Mouse (Mus musculus) neural tube, embryonic 11.5 days (tissue): ENCODE data around the gene Sbds. TPM values are rescaled to one million over a fixed set of nuclear protein-coding genes. Genes with fewer than 3 reads are reported as not detected.

Experiments
- ATAC-seq: fragments of 200-750 bp; cut with Nextera tagmentation; 2 replicates; pipeline ENCODE4 v1.8.0; 2017; ENCODE audit warnings: moderate number of reproducible peaks, mild to moderate bottlenecking, moderate TSS enrichment, moderate library complexity; ENCODE audit not compliant: insufficient read depth, low FRiP score, low TSS enrichment
- DNase-seq: peaks from one replicate; pipeline ENCODE4 v3.0.0-alpha.2; 2015; ENCODE audit warnings: low spot score
- H3K27ac ChIP-seq: fragments of 300-500 bp; sonication (generic); 2 replicates; pipeline ENCODE4 v1.5.1; 2014; ENCODE audit warnings: low read depth, mild to moderate bottlenecking, low read length
- H3K27me3 ChIP-seq: fragments of 300-500 bp; sonication (generic); 2 replicates; pipeline ENCODE4 v1.6.1; 2014; ENCODE audit warnings: mild to moderate bottlenecking, low read length, mixed read lengths; ENCODE audit not compliant: control insufficient read depth, insufficient read depth
- H3K36me3 ChIP-seq: fragments of 300-500 bp; sonication (generic); 2 replicates; pipeline ENCODE4 v1.6.1; 2014; ENCODE audit warnings: mild to moderate bottlenecking, low read length, moderate library complexity, mixed read lengths; ENCODE audit not compliant: control insufficient read depth, insufficient read depth
- H3K4me1 ChIP-seq: fragments of 300-500 bp; sonication (generic); 2 replicates; pipeline ENCODE4 v1.6.1; 2014; ENCODE audit warnings: low read length, mixed read lengths; ENCODE audit not compliant: control insufficient read depth, insufficient read depth
- H3K4me2 ChIP-seq: fragments of 300-500 bp; sonication (generic); 2 replicates; pipeline ENCODE4 v1.6.1; 2014; ENCODE audit warnings: low read depth, mild to moderate bottlenecking, moderate library complexity
- H3K4me3 ChIP-seq: fragments of 300-500 bp; sonication (generic); 2 replicates; pipeline ENCODE4 v1.5.1; 2014; ENCODE audit warnings: low read depth, low read length
- H3K9ac ChIP-seq: fragments of 300-500 bp; sonication (generic); 2 replicates; pipeline ENCODE4 v1.6.1; 2014; ENCODE audit warnings: mild to moderate bottlenecking, low read length
- H3K9me3 ChIP-seq: fragments of 300-500 bp; sonication (generic); 2 replicates; pipeline ENCODE4 v1.6.1; 2016; ENCODE audit warnings: low read length; ENCODE audit not compliant: control insufficient read depth
- WGBS: fragments of 180-500 bp; shearing (Covaris S2); extraction: QIAGEN DNeasy Blood & Tissue Kit; methylation state at CpG from one replicate; pipeline ENCODE4 v1.1.7; 2014; 5-methylcytosine and 5-hydroxymethylcytosine counted together
- polyA plus RNA-seq: library from polyadenylated mRNA; unstranded; fragments of >200 nt; fragmentation: Nextera tagmentation; extraction: Ambion mirVana; gene quantifications from 2 replicates; pipeline ENCODE4 v1.2.1, GENCODE M21; 2014

Gene Sbds
- polyA plus RNA-seq, 1 experiment from 2014 or later = 71.3 TPM

DNA sequence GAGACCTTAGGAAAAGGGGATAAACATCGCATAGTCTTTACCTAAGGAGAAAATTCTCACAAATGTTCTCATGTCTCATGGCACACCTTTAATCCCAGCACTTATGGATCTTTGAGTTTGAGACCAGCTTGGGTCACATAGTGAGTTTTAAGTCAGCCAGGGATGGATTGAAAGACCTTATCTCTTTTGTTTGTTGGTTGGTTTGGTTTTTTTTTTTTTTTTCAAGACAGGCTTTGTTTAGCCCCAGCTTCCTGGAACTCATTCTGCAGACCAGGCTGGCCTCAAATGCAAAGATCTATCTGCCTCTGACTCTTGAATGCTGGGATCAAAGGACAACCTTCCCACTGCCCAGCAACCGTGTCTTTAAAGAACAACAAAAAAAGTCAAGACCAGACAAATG, 34.0 kb downstream of the Sbds start:
- Histone ChIP-seq H3K36me3 (no peaks in the 10 kb centered on the region), H3K27ac (no peak overlapping the region), H3K9me3 (no peaks in the 10 kb centered on the region), H3K27me3 (no peaks in the 10 kb centered on the region), H3K4me2 (peak overlapping the region; percentile 56), H3K9ac (peak overlapping the region; percentile 93), H3K4me3 (peak overlapping the region; percentile 77), H3K4me1 (peaks cover 6% of the 10 kb centered on the region; the same call in 1 of the 2 replicates)
- WGBS = 52% methylated on average over 2 of the region's 2 CpGs
- ATAC-seq (no peak), DNase-seq (no peak)

DNA sequence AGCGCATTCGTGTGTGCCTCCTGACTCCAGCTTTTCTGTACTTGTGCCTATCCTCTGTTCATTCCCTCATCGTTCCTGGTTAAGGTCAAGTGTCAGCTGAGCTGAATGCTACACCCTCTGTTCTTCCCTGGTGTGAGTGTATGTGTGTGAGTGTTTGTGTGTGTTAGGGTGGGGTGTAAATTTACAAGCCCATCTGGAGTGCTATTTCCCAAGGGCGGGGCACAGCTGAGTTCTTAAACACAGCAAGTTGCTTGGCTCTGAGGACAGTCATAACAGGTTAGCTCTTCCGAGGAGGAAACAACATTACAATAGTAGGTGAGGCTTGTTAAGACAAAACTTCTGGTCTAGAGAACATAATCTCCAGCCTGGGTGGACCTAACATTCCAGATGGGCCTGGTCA, 37.0 kb downstream of the Sbds start:
- 94% methylated on average over 5 of the region's 5 CpGs for WGBS

DNA sequence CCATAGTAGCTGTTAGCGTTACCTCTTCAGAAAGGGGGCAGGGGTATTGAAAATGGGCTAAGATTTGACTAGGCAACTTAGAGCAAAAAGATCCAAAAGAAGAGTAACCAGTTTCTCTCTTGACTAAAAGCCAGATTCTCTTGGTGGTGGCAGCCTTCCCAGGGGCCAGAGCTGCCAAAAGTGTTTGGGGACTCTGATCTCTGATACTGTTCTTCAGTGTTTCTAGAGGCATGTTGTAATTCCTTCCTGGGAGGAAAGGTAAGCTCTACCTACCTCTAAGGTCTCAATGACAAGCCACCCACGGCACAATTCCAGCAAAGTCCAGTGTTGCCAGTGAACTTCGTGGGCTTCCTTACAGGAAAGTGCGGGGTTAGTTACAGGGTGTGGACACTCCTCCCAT, 37.9 kb downstream of the Sbds start:
- ATAC-seq (no peak), DNase-seq (no peak)
- H3K36me3 ChIP-seq = peaks cover 8% of the 10 kb centered on the region; the same call in 1 of the 2 replicates
- H3K9ac ChIP-seq = no peak overlapping the region
- H3K4me1 ChIP-seq = peaks cover 2% of the 10 kb centered on the region; the same call in 1 of the 2 replicates
- no peak overlapping the region for H3K4me3 ChIP-seq
- H3K9me3 ChIP-seq = no peaks in the 10 kb centered on the region
- no peaks in the 10 kb centered on the region for H3K27me3 ChIP-seq
- no peak overlapping the region for H3K4me2 ChIP-seq
- WGBS = 91% methylated on average over 4 of the region's 4 CpGs
- no peak overlapping the region for H3K27ac ChIP-seq

More for the DNA sequence above, 37.0 kb downstream of the Sbds start:
- Histone ChIP-seq H3K4me3 (no peak overlapping the region), H3K27ac (no peak overlapping the region), H3K27me3 (no peaks in the 10 kb centered on the region), H3K9ac (no peak overlapping the region), H3K4me1 (peaks cover 6% of the 10 kb centered on the region; the same call in 1 of the 2 replicates), H3K4me2 (no peak overlapping the region), H3K36me3 (peaks cover 3% of the 10 kb centered on the region; the same call in 1 of the 2 replicates), H3K9me3 (no peaks in the 10 kb centered on the region)
- ATAC-seq (no peak), DNase-seq (no peak)

DNA sequence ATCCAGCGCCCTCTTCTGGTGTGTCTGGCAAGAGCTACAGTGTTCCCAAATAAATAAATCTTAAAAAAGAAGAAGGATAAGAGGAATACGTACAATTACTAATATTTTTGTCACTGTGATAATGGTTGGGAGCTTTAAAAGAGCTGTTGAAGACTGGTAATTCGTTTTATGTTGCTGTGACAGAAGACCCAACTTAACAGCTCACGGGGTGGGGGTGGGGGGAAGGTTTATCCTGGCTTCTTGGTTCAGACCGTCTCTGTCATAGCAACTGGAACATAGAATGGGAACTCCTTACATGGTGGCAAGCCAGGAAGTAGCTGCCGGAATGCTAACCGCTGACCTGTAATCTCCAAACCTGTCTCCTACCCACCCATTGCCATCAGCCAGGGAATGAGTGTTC, 38.5 kb downstream of the Sbds start, which contains the start of gene Tmem248:
Tmem248 (plus strand) TSS at position 301 of the 400 bp plus-strand sequence.
- Histone ChIP-seq H3K9ac (no peak within 1 kb of the TSS), H3K36me3 (peaks cover 8% of the 10 kb centered on the region; the same call in 1 of the 2 replicates), H3K4me3 (no peak within 1 kb of the TSS), H3K9me3 (no peaks in the 10 kb centered on the region), H3K27me3 (no peaks in the 10 kb centered on the region), H3K4me2 (no peak within 1 kb of the TSS), H3K4me1 (peaks cover 2% of the 10 kb centered on the region; the same call in 1 of the 2 replicates), H3K27ac (no peak within 1 kb of the TSS)
- 84% methylated on average over 7 of the region's 7 CpGs for WGBS
- DNase-seq (no peak), ATAC-seq (no peak)

DNA sequence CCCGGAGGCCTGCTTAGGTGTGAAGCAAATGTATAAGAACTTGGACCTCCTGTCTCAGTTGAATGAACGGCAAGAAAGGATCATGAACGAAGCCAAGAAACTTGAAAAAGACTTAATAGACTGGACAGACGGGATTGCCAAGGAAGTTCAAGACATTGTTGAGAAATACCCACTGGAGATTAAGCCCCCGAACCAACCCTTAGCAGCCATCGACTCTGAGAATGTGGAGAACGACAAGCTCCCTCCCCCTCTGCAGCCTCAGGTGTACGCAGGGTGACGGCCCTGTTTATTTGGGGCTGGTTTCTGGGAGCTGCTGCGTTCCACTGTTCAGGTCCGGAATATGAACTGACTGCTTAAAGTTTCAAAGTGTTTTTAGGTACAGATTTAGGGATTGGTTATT, 42.4 kb downstream of the Sbds start:
- Histone ChIP-seq H3K27me3 (no peaks in the 10 kb centered on the region), H3K4me1 (no peaks in the 10 kb centered on the region), H3K4me2 (no peak overlapping the region), H3K9ac (no peak overlapping the region), H3K36me3 (peaks cover 18% of the 10 kb centered on the region), H3K9me3 (no peaks in the 10 kb centered on the region), H3K4me3 (no peak overlapping the region), H3K27ac (no peak overlapping the region)
- DNase-seq = no peak
- no peak for ATAC-seq
- 93% methylated on average over 11 of the region's 11 CpGs for WGBS

DNA sequence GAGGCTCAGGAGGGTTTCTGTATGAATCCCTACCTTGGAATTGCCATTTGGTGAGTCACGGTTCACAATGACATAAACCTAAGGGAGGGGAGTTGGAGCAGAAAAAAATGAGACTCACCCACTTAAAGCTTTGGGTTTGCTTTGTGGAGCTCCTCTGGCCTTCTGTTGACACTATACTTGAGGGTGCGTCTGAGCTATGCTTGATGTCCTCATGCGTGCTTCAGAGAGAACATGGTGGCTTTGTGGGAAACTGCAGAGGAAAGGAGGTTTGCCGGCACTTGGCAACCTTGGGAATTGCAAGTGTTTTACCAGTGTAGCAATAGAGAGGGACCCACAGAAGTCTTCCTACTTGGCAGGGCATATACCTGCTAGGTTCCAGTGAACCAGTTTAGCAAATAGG, 48.0 kb downstream of the Sbds start:
- no peaks in the 10 kb centered on the region for H3K9me3 ChIP-seq
- H3K36me3 ChIP-seq = peaks cover 10% of the 10 kb centered on the region
- DNase-seq (no peak), ATAC-seq (no peak)
- no peak overlapping the region for H3K9ac ChIP-seq
- H3K4me3 ChIP-seq = no peak overlapping the region
- no peak overlapping the region for H3K27ac ChIP-seq
- no peaks in the 10 kb centered on the region for H3K27me3 ChIP-seq
- 94% methylated on average over 4 of the region's 4 CpGs for WGBS
- no peak overlapping the region for H3K4me2 ChIP-seq
- H3K4me1 ChIP-seq = no peaks in the 10 kb centered on the region

DNA sequence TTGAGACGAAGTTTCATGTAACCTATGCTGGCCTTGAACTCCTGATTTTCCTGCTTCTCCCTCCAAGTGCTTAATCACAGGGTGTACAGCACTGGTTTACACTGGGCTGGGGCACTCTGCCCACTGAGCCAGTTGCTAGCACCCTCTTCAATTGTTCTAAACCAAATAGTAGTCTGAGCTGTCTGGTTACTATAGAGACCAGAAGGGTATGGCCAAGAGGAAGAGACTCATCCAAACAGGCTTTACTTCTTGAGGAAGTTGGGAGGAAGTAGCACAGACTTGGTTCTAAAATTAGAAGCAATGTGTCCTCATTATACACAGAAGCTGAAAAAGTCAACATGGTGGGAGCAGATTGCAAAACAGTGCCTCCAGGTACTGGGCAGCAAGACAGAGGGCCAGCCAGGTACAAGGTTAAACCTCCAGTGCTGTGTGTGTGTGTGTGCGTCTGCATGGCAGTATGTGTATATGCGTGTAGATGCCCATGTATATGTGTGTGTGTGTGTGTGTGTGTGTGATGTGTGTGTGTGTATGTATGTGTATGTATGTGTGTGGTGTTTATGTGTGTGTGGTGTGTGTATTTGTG, 49.8 kb downstream of the Sbds start:
- Histone ChIP-seq H3K27ac (no peak overlapping the region), H3K9ac (no peak overlapping the region), H3K9me3 (no peaks in the 10 kb centered on the region), H3K4me2 (no peak overlapping the region), H3K4me3 (no peak overlapping the region), H3K27me3 (no peaks in the 10 kb centered on the region), H3K4me1 (no peaks in the 10 kb centered on the region), H3K36me3 (peaks cover 7% of the 10 kb centered on the region)
- DNase-seq (no peak), ATAC-seq (no peak)
- 93% methylated on average over 3 of the region's 3 CpGs for WGBS

DNA sequence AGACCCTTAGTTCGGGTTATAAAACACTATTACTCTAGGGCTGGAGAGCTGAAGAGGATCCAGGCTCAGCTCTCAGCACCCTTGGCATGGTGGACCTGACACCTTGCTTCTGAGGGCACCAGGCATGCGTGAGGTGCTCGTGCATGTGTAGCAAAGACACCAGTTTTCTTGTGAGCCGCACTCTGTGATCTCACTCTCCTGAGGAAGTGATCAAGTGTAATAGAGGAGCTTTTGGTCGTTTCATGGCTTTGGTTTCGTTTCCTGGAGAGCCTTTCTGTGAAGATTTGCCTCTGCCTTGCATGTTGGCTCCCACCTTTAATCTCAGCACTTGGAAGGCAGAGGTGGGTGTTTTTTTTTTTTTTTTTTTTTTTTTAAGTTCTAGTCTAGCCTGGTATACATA, 50.8 kb downstream of the Sbds start:
- no peaks in the 10 kb centered on the region for H3K27me3 ChIP-seq
- DNase-seq (no peak), ATAC-seq (no peak)
- 79% methylated on average over 6 of the region's 6 CpGs for WGBS
- H3K9me3 ChIP-seq = no peaks in the 10 kb centered on the region
- H3K36me3 ChIP-seq = peaks cover 6% of the 10 kb centered on the region
- no peak overlapping the region for H3K4me2 ChIP-seq
- no peak overlapping the region for H3K27ac ChIP-seq
- H3K4me1 ChIP-seq = no peaks in the 10 kb centered on the region
- no peak overlapping the region for H3K9ac ChIP-seq
- no peak overlapping the region for H3K4me3 ChIP-seq

DNA sequence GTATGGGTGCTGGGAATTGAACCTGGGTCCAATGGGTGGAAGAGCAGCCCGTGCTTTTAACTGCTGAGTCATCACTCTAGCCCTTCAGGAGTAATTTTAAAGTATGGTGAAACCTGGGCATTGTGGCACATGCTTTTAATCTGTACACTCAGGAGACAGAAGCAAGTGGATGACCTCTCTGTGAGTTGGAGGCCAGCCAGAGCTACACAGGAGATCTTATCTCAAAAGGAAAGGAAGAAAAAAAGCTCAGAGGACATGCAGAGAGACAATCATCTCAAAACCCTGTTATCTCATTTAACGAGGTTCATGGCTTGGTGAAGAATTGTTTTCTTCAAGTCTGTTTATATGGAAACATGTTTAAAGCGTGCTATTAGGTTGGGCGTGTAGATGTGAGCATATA, 51.4 kb downstream of the Sbds start:
- H3K36me3 ChIP-seq = peaks cover 2% of the 10 kb centered on the region
- H3K9ac ChIP-seq = no peak overlapping the region
- H3K4me3 ChIP-seq = no peak overlapping the region
- H3K27ac ChIP-seq = no peak overlapping the region
- H3K9me3 ChIP-seq = no peaks in the 10 kb centered on the region
- no peaks in the 10 kb centered on the region for H3K4me1 ChIP-seq
- ATAC-seq (no peak), DNase-seq (no peak)
- 90% methylated on average over 4 of the region's 4 CpGs for WGBS
- H3K4me2 ChIP-seq = no peak overlapping the region
- no peaks in the 10 kb centered on the region for H3K27me3 ChIP-seq
